Mouse (Mus musculus): ENCODE data around the gene Tbx20. TPM values are rescaled to one million over a fixed set of nuclear protein-coding genes. Genes with fewer than 3 reads are reported as not detected.
A peak's percentile ranks its signal among the peaks of the same experiment; 100 is the strongest.

The Tbx20 gene
- polyA plus RNA-seq, 1 experiment from 2014 or later, result 0.75 TPM

DNA sequence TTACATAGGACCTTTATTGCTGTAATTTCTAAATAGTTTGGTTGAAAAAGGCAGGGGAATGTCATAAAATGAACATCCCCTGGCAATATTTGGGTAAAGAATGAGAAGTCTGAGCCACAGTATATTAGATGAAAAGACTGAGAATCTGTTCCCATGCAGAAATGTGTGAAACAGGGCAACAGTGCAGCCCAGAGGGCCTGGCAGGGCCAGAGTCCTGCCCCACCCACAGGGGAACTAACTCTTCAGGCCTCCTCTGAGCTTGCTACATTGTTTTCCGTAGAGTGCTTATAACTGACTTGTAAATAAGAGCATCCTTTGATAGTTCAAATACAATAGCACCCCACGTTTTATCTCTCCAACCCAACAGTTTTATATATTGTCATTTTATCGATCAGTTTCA, 7.0 kb downstream of the Tbx20 start:
- ATAC-seq (ENCODE audit: insufficient number of reproducible peaks, insufficient read depth, low FRiP score, low TSS enrichment), result no peak
- no peak overlapping the region for H3K9ac ChIP-seq

DNA sequence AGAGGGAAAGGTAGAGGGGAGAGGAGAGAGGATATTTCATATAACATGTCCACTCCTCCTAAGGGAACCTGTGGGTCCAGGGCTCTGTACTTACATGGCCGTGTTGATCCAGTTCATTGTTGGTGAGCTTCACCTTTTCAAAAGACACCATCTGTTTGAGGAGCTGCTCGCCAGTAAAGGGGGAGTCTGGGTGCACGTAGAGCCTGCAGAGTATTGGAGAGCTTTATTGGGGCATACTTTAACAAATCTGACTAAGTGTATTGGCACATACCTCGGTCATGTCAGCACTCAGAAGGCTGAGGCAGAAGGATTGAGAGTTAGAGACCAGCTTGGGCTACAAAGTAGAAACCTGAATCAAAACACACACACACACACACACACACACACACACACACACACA, 8.5 kb downstream of the Tbx20 start:
- H3K27me3 ChIP-seq, result peaks cover 46% of the 10 kb centered on the region
- H3K9ac ChIP-seq, result no peak overlapping the region

More for the DNA sequence above, 7.0 kb downstream of the Tbx20 start:
- H3K27me3 ChIP-seq, result peaks cover 53% of the 10 kb centered on the region
- 0 out of 2 replicates have a peak, but pooled peaks cover 6% of the 10 kb centered on the region for H3K4me1 ChIP-seq
- no peak overlapping the region for H3K4me2 ChIP-seq (replicated peaks)
- whole genome bisulfite sequencing, result 36% methylated on average over 3 of the region's 3 CpGs
- no peaks in the 10 kb centered on the region for H3K9me3 ChIP-seq
- no peaks in the 10 kb centered on the region for H3K36me3 ChIP-seq
- H3K27ac ChIP-seq, result no peak overlapping the region
- H3K4me3 ChIP-seq, result no peak overlapping the region

DNA sequence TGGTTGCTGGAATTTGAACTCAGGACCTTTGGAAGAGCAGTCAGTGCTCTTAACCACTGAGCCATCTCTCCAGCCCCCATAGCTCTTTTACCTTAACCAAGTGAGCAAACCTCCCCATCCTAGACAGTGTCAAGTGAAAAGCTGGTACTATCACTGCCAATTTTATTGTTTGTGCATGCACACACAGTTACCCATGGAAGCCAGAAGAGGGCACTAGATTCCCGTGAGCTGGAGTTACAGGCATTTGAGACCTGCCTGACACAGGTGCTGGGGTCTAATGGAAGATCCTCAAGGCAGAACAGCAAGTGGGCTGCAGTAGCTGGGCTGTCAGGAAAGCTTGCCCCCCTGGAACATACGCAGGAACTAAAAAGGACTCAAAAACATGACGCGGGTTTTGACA, 13.6 kb downstream of the Tbx20 start:
- Histone ChIP-seq H3K4me1 (no peaks in the 10 kb centered on the region), H3K9ac (no peak overlapping the region), H3K27ac (no peak overlapping the region), H3K9me3 (no peaks in the 10 kb centered on the region), H3K36me3 (no peaks in the 10 kb centered on the region), H3K4me2 (replicated peaks) (no peak overlapping the region), H3K27me3 (peaks cover 10% of the 10 kb centered on the region), H3K4me3 (no peak overlapping the region)
- no peak for ATAC-seq (ENCODE audit: insufficient number of reproducible peaks, insufficient read depth, low FRiP score, low TSS enrichment)
- WGBS, result 31% methylated on average over 4 of the region's 4 CpGs

More for the DNA sequence above, 8.5 kb downstream of the Tbx20 start:
- Histone ChIP-seq H3K4me3 (no peak overlapping the region), H3K27ac (no peak overlapping the region), H3K9me3 (no peaks in the 10 kb centered on the region), H3K36me3 (no peaks in the 10 kb centered on the region), H3K4me1 (0 out of 2 replicates have a peak, but pooled peaks cover 6% of the 10 kb centered on the region), H3K4me2 (replicated peaks) (no peak overlapping the region)
- no peak for ATAC-seq (ENCODE audit: insufficient number of reproducible peaks, insufficient read depth, low FRiP score, low TSS enrichment)
- WGBS, result 63% methylated on average over 4 of the region's 4 CpGs

DNA sequence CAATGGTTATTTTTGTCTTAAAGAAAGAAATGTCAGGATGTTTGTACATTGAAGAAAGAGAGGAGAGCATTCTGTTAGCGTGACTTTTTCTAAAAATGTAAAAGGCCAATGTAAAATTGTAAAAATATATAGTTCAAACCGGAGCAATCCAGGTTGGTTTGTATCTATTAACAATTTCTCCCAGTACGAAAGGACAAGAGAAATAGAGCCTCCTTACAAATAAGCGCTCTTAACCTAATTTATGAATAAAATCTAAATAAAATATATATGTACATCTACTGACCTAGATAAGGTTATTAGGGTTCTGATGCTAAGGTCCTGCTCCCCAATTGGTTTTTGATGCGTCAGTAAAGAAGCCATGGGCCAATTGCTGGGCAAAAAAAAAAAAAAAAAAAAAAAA, 29.1 kb downstream of the Tbx20 start:
- 87% methylated on average over 5 of the region's 5 CpGs for WGBS

DNA sequence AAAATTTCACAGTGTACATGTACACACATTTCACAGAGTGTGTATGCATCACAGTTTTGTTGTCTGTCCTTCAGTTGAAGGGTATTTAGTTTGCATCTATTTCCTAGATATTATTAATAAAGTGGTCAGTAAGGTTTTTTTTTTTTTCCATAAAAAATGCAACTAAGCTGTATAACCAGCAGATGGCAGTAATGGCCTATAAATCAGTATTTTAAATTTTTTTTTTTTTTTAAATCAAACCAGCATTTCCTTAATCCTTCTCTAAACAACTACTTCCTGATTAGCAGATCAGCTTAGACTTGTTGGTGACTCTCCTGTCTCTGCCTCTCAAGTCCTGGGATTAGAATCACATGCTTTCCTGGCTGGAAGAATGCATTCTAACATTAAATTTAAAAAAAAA, 72.9 kb downstream of the Tbx20 start:
- Histone ChIP-seq H3K9me3 (no peaks in the 10 kb centered on the region), H3K36me3 (no peaks in the 10 kb centered on the region), H3K4me2 (replicated peaks) (no peak overlapping the region), H3K27ac (no peak overlapping the region), H3K4me3 (no peak overlapping the region), H3K27me3 (peaks cover 6% of the 10 kb centered on the region; the same call in 1 of the 2 replicates), H3K9ac (no peak overlapping the region), H3K4me1 (no peaks in the 10 kb centered on the region)
- no peak for ATAC-seq (ENCODE audit: insufficient number of reproducible peaks, insufficient read depth, low FRiP score, low TSS enrichment)

More for the DNA sequence above, 29.1 kb downstream of the Tbx20 start:
- Histone ChIP-seq H3K27ac (no peak overlapping the region), H3K4me3 (no peak overlapping the region), H3K9ac (no peak overlapping the region), H3K27me3 (no peaks in the 10 kb centered on the region), H3K9me3 (no peaks in the 10 kb centered on the region), H3K4me2 (replicated peaks) (no peak overlapping the region), H3K36me3 (no peaks in the 10 kb centered on the region), H3K4me1 (no peaks in the 10 kb centered on the region)
- ATAC-seq (ENCODE audit: insufficient number of reproducible peaks, insufficient read depth, low FRiP score, low TSS enrichment), result no peak

DNA sequence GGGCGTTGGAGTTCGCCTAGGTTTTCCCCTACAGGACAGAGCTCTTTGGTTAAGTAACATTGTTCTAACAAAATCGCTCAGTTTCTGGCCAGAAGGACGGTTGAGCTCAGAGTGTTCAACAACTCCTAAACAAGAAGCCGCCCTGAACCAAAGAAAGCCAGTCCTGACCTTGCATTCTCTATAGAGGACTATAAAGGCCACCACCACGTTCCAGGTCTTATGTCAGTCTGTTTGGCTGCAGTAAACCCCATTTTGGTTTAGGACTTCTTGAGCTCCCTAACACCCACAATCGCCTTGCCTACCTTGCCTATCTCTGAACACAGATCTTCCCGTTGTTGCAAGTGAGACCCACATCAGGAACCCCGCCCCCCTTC, 77.7 kb downstream of the Tbx20 start:
- Histone ChIP-seq H3K36me3 (no peaks in the 10 kb centered on the region), H3K4me1 (no peaks in the 10 kb centered on the region), H3K4me3 (peak overlapping the region; percentile 45), H3K9me3 (no peaks in the 10 kb centered on the region), H3K4me2 (replicated peaks) (peak overlapping the region; percentile 92), H3K9ac (no peak overlapping the region), H3K27ac (no peak overlapping the region), H3K27me3 (peaks cover 6% of the 10 kb centered on the region; the same call in 1 of the 2 replicates)
- ATAC-seq (ENCODE audit: insufficient number of reproducible peaks, insufficient read depth, low FRiP score, low TSS enrichment), result no peak
- 14% methylated on average over 9 of the region's 9 CpGs for WGBS

DNA sequence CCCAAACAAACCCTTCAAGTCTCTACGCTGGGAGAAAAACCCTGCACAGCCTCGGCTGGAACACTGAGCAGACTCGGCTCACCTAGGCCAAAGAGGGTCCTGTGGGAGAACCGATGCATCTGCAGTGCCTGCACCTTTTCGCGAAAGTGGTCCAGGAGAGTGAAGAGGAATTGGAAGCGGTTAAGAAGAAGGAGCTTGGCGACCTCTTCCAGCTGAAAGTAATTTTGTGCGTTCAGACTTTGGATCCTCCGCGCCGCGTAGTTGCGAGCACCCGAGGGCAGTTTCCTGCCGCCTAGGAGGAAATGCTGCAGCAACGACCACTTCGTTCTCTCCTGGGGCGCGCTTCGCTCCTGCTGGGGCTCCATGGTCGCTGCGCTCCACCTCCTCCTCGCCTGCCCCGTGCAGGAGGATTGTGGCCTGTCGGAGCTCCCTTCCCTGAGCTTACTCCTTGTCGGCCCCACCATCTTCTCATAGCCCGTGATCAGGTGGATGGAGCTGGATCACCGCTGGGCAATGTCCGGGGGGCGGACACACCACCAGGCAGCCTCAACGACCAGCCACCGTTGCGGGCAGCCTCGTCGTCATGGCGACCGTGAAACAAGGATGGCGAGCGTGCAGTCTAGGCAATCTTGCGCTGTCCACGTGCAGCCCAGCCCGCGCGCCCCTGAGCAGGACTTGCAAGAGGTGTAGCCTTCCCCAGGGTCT, 78.3 kb downstream of the Tbx20 start, which contains the start of gene Dpy19l2:
Dpy19l2 (minus strand) TSS at position 594 of the 705 bp plus-strand sequence.
- peak within 1 kb of the TSS; percentile 92 for H3K4me2 ChIP-seq (replicated peaks)
- H3K4me3 ChIP-seq, result peak within 1 kb of the TSS; percentile 45
- H3K4me1 ChIP-seq, result no peaks in the 10 kb centered on the region
- peak within 1 kb of the TSS; percentile 48 for H3K9ac ChIP-seq
- H3K27ac ChIP-seq, result no peak within 1 kb of the TSS
- no peaks in the 10 kb centered on the region for H3K9me3 ChIP-seq
- H3K36me3 ChIP-seq, result no peaks in the 10 kb centered on the region
- H3K27me3 ChIP-seq, result peaks cover 6% of the 10 kb centered on the region; the same call in 1 of the 2 replicates
- peak; percentile 77 for ATAC-seq (ENCODE audit: insufficient number of reproducible peaks, insufficient read depth, low FRiP score, low TSS enrichment)
- WGBS, result 1% methylated on average over 45 of the region's 45 CpGs

Other genes with a start within 250 kb of the Tbx20 start
- gene Cypt4, start 149.1 kb downstream of the Tbx20 start, polyA plus RNA-seq (2016; fragmentation: Nextera tagmentation; extraction: Ambion mirVana), result not detected in 2 replicates
- 0.23 and 0.52 TPM in 2 replicates for gene Dpy19l2, start 78.0 kb downstream of the Tbx20 start, polyA plus RNA-seq (2016; fragmentation: Nextera tagmentation; extraction: Ambion mirVana)

Data from embryonic facial prominence, embryonic 12.5 days (tissue).